In the genomic region with DNA sequence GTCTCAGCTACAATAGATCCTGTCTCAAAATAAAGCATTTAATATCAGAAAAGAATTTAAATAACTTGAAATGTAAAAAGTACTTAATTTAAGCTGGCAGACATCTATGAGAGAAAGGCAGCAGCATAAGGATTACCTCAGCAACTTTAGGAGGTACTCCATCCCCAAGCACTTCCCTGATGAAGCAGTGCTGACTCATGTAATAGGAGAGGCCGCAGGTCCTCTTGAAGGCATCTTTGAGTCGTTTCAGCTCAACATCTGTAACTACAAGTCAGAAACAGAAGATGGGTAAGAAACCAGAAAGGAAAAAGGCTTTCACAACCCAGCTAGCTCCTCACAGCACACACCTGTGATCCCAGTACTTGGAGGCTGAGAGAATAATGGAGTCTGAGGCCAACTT, we compare ENCODE assay signal across 27 mouse cellular contexts. TPM values are rescaled to one million over a fixed set of nuclear protein-coding genes. Genes with fewer than 3 reads are reported as not detected.
DNase-seq lines count a peak whose midpoint lies in the region; ATAC-seq and TF ChIP-seq lines count a peak whose summit lies in the region.
"Had no signal": no experiment of that assay in that cellular context is flagged by ENCODE, and none has a peak within 500 bp of the region (broad histone marks: within the 10 kb centered on the region; RNA-seq: fewer than 3 reads in every experiment).

No protein-coding gene starts in this region.

- 36% methylated on average over 2 of the region's 2 CpGs for WGBS in liver, embryonic 14.5 days (ENCODE audit: insufficient replicate concordance)

- no peaks in the 10 kb centered on the region for H3K36me3 ChIP-seq in ES-E14 (ENCODE audit: control insufficient read depth, insufficient read depth, low read length, poor library complexity, severe bottlenecking)
- H3K36me3 ChIP-seq in liver, embryonic 14.5 days (replicated peaks; ENCODE audit: control insufficient read depth, insufficient read depth, low read depth): peaks cover 15% of the 10 kb centered on the region
- H3K36me3 ChIP-seq: embryonic facial prominence, embryonic 15.5 days had no signal

- H3K27ac ChIP-seq in ES-E14 (ENCODE audit: insufficient read depth, low read depth, low read length, poor library complexity, severe bottlenecking): no peak overlapping the region
- peak overlapping the region; percentile 94 for H3K27ac ChIP-seq in liver, embryonic 14.5 days
- H3K27ac ChIP-seq: embryonic facial prominence, embryonic 15.5 days; forebrain, embryonic 10.5 days; forebrain, embryonic 15.5 days; heart, embryonic 15.5 days; hindbrain, embryonic 13.5 days; midbrain, embryonic 13.5 days had no signal

- no peaks in the 10 kb centered on the region for H3K9me3 ChIP-seq in ES-E14 (ENCODE audit: control insufficient read depth, insufficient read depth, low read depth, low read length)
- no peaks in the 10 kb centered on the region for H3K9me3 ChIP-seq in liver, embryonic 14.5 days (ENCODE audit: control insufficient read depth, low read length)
- H3K9me3 ChIP-seq: embryonic facial prominence, embryonic 15.5 days; forebrain, embryonic 10.5 days; forebrain, embryonic 15.5 days; G1E; heart, embryonic 15.5 days; hindbrain, embryonic 13.5 days; megakaryocyte, embryonic 14.5 days; midbrain, embryonic 13.5 days had no signal

- ATAC-seq in erythroid progenitor cell, adult 5-6 weeks (replicated peaks; ENCODE audit: low FRiP score, poor library complexity, severe bottlenecking): peak; percentile 60
- peak; percentile 72 for ATAC-seq in liver, embryonic 14.5 days (ENCODE audit: insufficient read depth)
- ATAC-seq: forebrain, embryonic 15.5 days; intestine, embryonic 16.5 days; midbrain, embryonic 13.5 days; Patski had no signal

- peak; percentile 71 for DNase-seq in 3T3-L1 (ENCODE audit: low read depth, low spot score)
- DNase-seq in ES-E14 (ENCODE audit: low read depth, low spot score): no peak
- peak; percentile 56 to 59 (median 59) for DNase-seq in liver, embryonic 14.5 days (ENCODE audit: low read depth in 3 of 3, low spot score in 3 of 3)
- DNase-seq in heart, postnatal 4 days: no peak
- no peak for DNase-seq in embryo, embryonic 10.5 days (ENCODE audit: low spot score)
- DNase-seq in cerebellum, postnatal 4 days (ENCODE audit: low spot score in 2 of 2): no peak
- DNase-seq: adrenal gland, postnatal 10 days; cerebellum, adult 11-12 months; cerebellum, adult 9-11 months; kidney, adult 9 months; kidney, postnatal 10 days; lung, postnatal 4 days; right cerebral cortex, postnatal 25 days; thymus, adult 18-20 months; thymus, postnatal 25 days had no signal

- in situ Hi-C loops in ES-E14 (cut with MboI; ENCODE audit: low sequenced_read_pairs in 2 of 2, unreplicated experiment in 2 of 2): no loop called here

- no peak for TF ChIP-seq EP300 in liver, embryonic 14.5 days (IDR thresholded peaks at IDR 0.05; ENCODE audit: low read depth)

- H3K4me3 ChIP-seq in ES-E14 (ENCODE audit: insufficient read depth in 1 of 2, low read depth in 1 of 2, low read length in 2 of 2, poor library complexity in 1 of 2, severe bottlenecking in 1 of 2): no peak overlapping the region
- H3K4me3 ChIP-seq in liver, embryonic 14.5 days (ENCODE audit: insufficient read depth in 1 of 2, low read depth in 2 of 2, low read length in 2 of 2): peak overlapping the region in 1 of 2 experiments; percentile 1; a peak in 2 of 4 replicates
- H3K4me3 ChIP-seq: embryonic facial prominence, embryonic 15.5 days; forebrain, embryonic 10.5 days; forebrain, embryonic 15.5 days; heart, embryonic 15.5 days; hindbrain, embryonic 13.5 days; megakaryocyte, embryonic 14.5 days; midbrain, embryonic 13.5 days had no signal

- H3K27me3 ChIP-seq in liver, embryonic 14.5 days (ENCODE audit: control insufficient read depth, insufficient read depth, low read length): no peaks in the 10 kb centered on the region
- H3K27me3 ChIP-seq: CH12.LX; embryonic facial prominence, embryonic 15.5 days; forebrain, embryonic 15.5 days; heart, embryonic 15.5 days; hindbrain, embryonic 13.5 days; megakaryocyte, embryonic 14.5 days; midbrain, embryonic 13.5 days; Patski had no signal

- H3K4me1 ChIP-seq in ES-E14 (ENCODE audit: control insufficient read depth in 2 of 2, insufficient read depth in 2 of 2, low read length in 2 of 2, poor library complexity in 1 of 2): no peaks in the 10 kb centered on the region
- H3K4me1 ChIP-seq in liver, embryonic 14.5 days (replicated peaks; ENCODE audit: control insufficient read depth in 2 of 2, insufficient read depth in 2 of 2, low read length in 1 of 2): peaks cover 40 to 46% of the 10 kb centered on the region in 2 experiments
- H3K4me1 ChIP-seq: embryonic facial prominence, embryonic 15.5 days; forebrain, embryonic 10.5 days; forebrain, embryonic 15.5 days; heart, embryonic 15.5 days; hindbrain, embryonic 13.5 days; midbrain, embryonic 13.5 days had no signal

- no peak for TF ChIP-seq CTCF in liver, embryonic 14.5 days (IDR thresholded peaks at IDR 0.05; ENCODE audit: low read depth)

- H3K4me2 ChIP-seq in liver, embryonic 14.5 days (ENCODE audit: low read depth): peak overlapping the region; percentile 58
- H3K4me2 ChIP-seq: embryonic facial prominence, embryonic 15.5 days; forebrain, embryonic 15.5 days; heart, embryonic 15.5 days; hindbrain, embryonic 13.5 days; midbrain, embryonic 13.5 days had no signal

- H3K9ac ChIP-seq in ES-E14 (ENCODE audit: insufficient read depth, low read depth, low read length, poor library complexity, severe bottlenecking): no peak overlapping the region
- H3K9ac ChIP-seq in liver, embryonic 14.5 days (replicated peaks): peak overlapping the region; percentile 59
- H3K9ac ChIP-seq: embryonic facial prominence, embryonic 15.5 days; forebrain, embryonic 15.5 days; heart, embryonic 15.5 days; hindbrain, embryonic 13.5 days; midbrain, embryonic 13.5 days had no signal

TF ChIP-seq in ES-E14, 5 proteins besides CTCF, POLR2A, EP300 and RAD21:
- TF ChIP-seq MAFK (IDR thresholded peaks at IDR 0.05; ENCODE audit: insufficient read depth, low read depth, low read length) (peak; percentile 64; the same call in 1 of the 2 replicates), ZNF384 (IDR thresholded peaks at IDR 0.05; ENCODE audit: low read depth, low read length) (no peak)
TF ChIP-seq in ES-E14: peak in this region for 1.

RNA-seq across cellular contexts. Expression of a gene that starts 36.2 kb away (rescaled TPM):
- 20.1 and 20.3 TPM in 2 replicates for total RNA-seq in ES-E14 (2012; rRNA removed)
- 248 and 268 TPM in 2 replicates for total RNA-seq in erythroid progenitor cell, adult 5-6 weeks (2015; ENCODE audit: low replicate concordance)
- total RNA-seq in erythroid progenitor cell, adult 5-6 weeks (2017; ENCODE audit: low replicate concordance): 357 and 586 TPM in 2 replicates
- 15.0 and 25.6 TPM in 2 replicates for polyA plus RNA-seq in liver, embryonic 14.5 days (2012; rRNA removed)
- 14.4 and 17.7 TPM in 2 replicates for polyA plus RNA-seq in liver, embryonic 14.5 days (2014; fragmentation: Nextera tagmentation; extraction: Ambion mirVana)
- 10 to 100 TPM; 21.8 to 21.9 TPM for total RNA-seq in heart, postnatal 4 days (2021)

Comparison
In these comparisons a context has a peak if more than half of its experiments do, and no peak if none do; other contexts are left out.
1. DNase-seq: peak in 3T3-L1 (single experiment) and liver, embryonic 14.5 days (3 of 3); none in ES-E14 (single experiment), heart, postnatal 4 days (single experiment), embryo, embryonic 10.5 days (single experiment) and cerebellum, postnatal 4 days (0 of 2).
2. RNA of a gene that starts 36.2 kb away (total RNA-seq): 248 to 586 TPM in erythroid progenitor cell, adult 5-6 weeks; 21.8 to 21.9 TPM in heart, postnatal 4 days and 20.1 to 20.3 TPM in ES-E14; every median in the first group is over 10 times any median in the second.